Mouse (Mus musculus) CH12.LX (cell line): ENCODE results near the gene Spi1.

Source experiments
- CTCF ChIP-seq, 2 experiments: IDR thresholded peaks in 1 of 2; conservative IDR thresholded peaks in 1 of 2; 2 replicates each; pipeline ENCODE4 v1.5.1; 2011 to 2012; ENCODE audit warnings: low read depth in 2 of 2, low read length in 2 of 2, improper control_type of control experiment in 1 of 2, inconsistent platforms in 1 of 2, mild to moderate bottlenecking in 1 of 2, moderate library complexity in 1 of 2
- EP300 ChIP-seq: IDR thresholded peaks from 2 replicates; pipeline ENCODE4 v1.6.1; 2011; ENCODE audit warnings: low read length, improper control_type of control experiment
- MAFK ChIP-seq: IDR thresholded peaks from 2 replicates; pipeline ENCODE4 v1.6.1; 2011; ENCODE audit warnings: low read length, improper control_type of control experiment; ENCODE audit not compliant: insufficient replicate concordance
- NRF1 ChIP-seq: IDR thresholded peaks from 2 replicates; pipeline ENCODE4 v1.6.1; 2014; ENCODE audit warnings: low read depth, mild to moderate bottlenecking, inconsistent platforms, low read length, improper control_type of control experiment, moderate library complexity
- PAX5 ChIP-seq: IDR thresholded peaks from 2 replicates; pipeline ENCODE4 v1.6.1; 2012; ENCODE audit warnings: low read length, inconsistent platforms, mixed read lengths
- POLR2A ChIP-seq: IDR thresholded peaks from 2 replicates; pipeline ENCODE4 v1.6.1; 2011; ENCODE audit warnings: low read depth, mild to moderate bottlenecking, improper control_type of control experiment, low read length
- SMC3 ChIP-seq: IDR thresholded peaks from 2 replicates; pipeline ENCODE4 v1.6.1; 2011; ENCODE audit warnings: low read depth, low read length, improper control_type of control experiment
- TCF12 ChIP-seq: IDR thresholded peaks from 2 replicates; pipeline ENCODE4 v1.6.1; 2014; ENCODE audit warnings: low read depth, mild to moderate bottlenecking, inconsistent platforms, low read length, improper control_type of control experiment
- USF2 ChIP-seq: conservative IDR thresholded peaks from 2 replicates; pipeline ENCODE4 v1.6.1; 2011; ENCODE audit warnings: low read depth, low read length, improper control_type of control experiment
- ZMIZ1 ChIP-seq: IDR thresholded peaks from 2 replicates; pipeline ENCODE4 v1.6.1; 2012; ENCODE audit warnings: low read depth, mild to moderate bottlenecking, inconsistent platforms, low read length, improper control_type of control experiment

- no peak for TF ChIP-seq CTCF (conservative IDR thresholded peaks at IDR 0.05 in 1 of 2, IDR thresholded peaks at IDR 0.05 in 1 of 2; ENCODE audit: low read depth in 2 of 2, low read length in 2 of 2)
- TF ChIP-seq NRF1: no peak
- no peak for TF ChIP-seq POLR2A
- no peak for TF ChIP-seq TCF12
- no peak for TF ChIP-seq MAFK
- no peak for TF ChIP-seq EP300
- TF ChIP-seq ZMIZ1: no peak
- no peak for TF ChIP-seq PAX5
- no peak for TF ChIP-seq USF2
- no peak for TF ChIP-seq SMC3
These were observed 75.0 kb downstream of the Spi1 start for GRCm38 (mm10) chr2:91157002-91157752.
